Mouse (Mus musculus) retina, postnatal 1 day (tissue): ENCODE results near the gene Mex3a.

Source experiments
- DNase-seq: peaks from one replicate; pipeline ENCODE4 v3.0.0-alpha.2; 2012

Gene Mex3a

DNA sequence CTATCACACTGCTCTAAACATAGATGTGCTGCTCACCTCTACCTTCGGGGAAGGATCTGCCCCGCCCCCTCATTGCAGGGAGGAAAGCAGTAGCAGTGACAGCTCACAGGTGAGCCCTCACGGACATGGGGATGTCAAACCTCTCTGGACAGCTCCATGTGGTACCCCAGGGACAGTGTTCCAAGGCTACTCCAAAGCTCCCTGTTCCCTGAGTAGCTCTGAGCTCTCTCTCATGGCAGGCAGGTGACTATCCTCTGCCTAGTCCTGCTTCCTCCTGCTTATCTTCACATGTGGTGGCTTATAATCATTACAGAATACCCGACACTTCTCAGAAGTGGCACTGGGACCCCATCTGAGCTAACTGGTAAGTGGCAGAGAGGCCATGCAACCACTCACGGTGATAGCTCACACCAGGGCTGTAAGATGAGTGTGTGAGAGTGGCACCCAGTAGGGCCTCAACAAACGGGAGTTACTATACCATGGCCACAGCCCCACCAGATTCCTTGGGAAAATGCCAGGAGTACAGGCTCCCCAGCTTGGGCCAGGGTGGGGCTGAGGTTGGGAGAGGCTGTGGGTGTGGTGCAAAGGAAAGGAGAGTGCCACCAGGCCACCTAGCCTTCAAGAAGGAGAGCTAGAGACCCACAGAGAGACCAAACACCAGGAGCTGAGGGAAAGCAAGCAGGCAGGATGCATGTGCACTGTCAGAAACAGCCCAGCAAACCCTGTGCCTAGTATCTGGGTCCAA is 14.7 kb downstream of the Mex3a start:
- no peak for DNase-seq

DNA sequence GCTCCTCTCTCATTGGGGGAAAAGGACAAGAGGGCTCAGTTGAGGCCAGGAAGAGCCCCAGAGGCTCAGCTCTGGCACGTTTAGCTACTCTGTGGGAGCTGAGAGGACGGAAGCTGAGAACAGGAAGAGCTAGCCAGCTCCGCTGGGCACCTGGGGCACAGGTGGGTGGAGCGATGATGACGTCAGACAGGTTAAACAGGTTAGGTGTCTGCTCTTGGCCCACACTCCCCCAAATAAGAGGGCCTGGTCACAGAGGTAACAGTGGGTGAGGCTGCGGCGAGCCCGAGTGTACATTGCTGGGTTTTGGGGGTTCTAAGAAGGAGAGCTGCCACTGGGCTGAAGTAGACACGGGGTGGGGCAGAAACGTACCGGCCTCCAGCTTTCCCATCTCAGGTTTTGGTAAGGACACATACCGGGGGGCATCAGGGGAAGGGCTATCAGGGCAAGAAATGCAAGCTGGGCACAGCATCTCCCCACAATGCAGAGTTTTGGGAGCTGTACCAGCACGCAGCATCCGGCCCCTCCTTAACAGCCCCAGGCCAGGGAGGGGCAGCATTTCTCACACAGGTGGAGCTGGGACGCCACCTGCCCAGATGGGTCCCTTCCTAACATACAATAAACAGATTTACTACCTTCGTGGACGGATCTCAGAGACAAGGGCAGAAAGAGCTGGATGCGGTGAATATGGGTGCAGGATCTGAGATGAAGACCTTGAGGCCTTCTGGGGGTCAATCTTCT is 16.2 kb downstream of the Mex3a start, which contains the start of gene Rab25:
TSS of gene Rab25 (minus strand) at position 121 of the 738 bp plus-strand sequence.
- no peak for DNase-seq

DNA sequence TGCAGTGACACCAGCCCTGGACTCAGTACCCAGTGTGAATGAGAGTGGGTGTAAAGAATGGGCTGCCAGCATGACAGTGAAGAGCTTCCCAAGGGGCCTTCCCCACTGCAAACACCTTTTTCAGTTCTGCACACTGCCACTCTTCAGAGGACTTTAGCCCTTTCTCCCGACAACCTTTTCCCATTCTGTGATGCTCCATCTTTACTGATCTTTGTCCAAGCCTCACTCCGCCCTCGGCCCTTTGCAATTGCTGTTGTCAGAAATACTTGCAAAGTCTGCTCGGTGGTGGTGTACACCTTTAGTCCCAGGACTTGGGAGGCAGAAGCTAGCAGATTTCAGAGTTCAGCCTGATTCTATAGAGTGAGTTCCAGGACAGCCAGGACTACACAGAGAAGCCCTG is 19.4 kb downstream of the Mex3a start:
- no peak for DNase-seq

DNA sequence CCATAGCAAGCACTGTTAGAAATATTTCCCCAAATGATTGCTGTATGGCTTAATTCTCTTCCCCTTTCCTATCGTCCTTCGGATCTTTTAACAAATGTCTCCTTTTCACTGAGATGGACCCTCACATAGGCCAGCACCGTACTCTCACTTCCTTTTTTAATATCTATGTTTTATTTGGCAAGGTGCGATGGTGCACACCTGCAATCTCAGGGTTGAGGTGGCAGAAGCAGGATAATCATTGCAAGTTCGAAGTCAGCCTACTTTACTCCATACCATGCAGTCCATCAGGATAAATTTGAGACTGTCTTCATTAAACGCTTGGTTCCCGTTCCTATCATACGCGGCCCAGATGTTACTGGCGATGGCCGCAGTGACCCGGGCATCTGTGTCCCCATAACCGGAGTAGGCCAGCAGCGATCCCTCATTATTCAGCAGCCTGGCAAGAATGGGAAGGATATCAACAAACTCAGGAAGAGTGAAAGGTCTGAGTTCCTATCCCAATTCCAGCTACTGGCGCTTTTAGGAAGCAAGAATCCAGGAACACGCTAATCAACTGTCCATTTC is 20.0 kb downstream of the Mex3a start:
- no peak for DNase-seq

DNA sequence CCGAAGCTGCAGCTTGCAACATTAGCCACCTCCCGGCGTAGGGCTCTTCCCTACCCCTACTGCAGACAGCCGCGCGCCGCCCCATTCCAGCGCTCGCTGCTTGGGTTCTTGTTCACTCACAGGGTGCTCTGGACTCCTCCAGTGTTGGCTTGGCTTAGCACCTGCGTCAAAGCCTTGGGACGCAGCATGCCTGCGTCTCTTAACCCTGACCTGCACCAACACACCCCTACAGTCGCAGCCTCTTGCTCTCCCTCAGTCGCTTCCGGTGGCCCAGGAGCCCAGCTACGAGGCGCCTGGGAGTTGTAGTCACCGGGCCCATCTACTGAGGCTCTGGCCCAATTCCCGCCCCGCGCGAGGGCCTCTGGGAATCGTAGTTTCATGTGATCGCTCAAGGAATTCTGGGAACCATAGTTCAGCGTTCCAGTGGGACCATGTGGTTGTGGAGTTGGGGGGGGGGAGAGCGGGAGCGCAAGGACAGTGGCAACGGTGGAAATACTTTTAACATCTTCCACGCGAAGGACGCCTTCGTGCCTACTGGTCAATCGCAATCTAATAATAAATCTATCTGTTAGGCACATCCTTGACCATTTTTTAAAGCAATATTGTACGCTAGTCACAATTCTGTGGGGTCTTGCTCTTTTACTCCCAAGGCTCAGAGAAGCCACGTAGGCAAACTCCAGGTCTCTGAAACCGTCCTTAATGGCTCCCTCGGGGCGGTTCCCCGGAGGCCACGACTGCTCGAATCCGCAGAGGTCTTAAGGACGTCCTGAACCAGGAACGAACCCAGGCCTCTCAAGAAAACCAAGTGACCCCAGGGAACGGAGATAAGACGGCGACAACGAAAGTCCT is 20.7 kb downstream of the Mex3a start, which contains the start of gene Lamtor2:
TSS of gene Lamtor2 (minus strand) at position 399 of the 849 bp plus-strand sequence.
- DNase-seq, result peak; percentile 99

DNA sequence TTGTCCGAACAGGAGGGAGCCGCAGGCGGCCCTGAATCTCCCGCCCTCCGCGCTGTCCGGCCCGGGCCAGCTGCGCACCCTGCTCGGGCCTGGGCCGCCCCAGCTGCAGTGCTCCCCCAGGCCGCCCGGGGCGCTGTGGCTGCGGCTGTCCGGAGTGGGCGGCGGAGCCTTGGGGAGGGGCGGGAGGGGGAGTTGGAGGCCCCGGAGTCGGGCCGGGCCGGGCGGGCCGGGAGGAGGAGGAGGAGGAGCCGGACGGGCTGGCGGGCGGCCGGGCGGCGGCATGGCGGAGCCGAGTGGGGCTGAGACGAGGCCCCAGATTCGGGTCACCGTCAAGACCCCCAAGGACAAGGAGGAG is 21.3 kb downstream of the Mex3a start, which contains the start of gene Ubqln4:
TSS of gene Ubqln4 (plus strand) at position 234 of the 355 bp plus-strand sequence.
- peak; percentile 95 for DNase-seq

- peak; percentile 66 for DNase-seq
These were observed 21.8 kb downstream of the Mex3a start for GRCm38 (mm10) chr3:88553880-88554586.

DNA sequence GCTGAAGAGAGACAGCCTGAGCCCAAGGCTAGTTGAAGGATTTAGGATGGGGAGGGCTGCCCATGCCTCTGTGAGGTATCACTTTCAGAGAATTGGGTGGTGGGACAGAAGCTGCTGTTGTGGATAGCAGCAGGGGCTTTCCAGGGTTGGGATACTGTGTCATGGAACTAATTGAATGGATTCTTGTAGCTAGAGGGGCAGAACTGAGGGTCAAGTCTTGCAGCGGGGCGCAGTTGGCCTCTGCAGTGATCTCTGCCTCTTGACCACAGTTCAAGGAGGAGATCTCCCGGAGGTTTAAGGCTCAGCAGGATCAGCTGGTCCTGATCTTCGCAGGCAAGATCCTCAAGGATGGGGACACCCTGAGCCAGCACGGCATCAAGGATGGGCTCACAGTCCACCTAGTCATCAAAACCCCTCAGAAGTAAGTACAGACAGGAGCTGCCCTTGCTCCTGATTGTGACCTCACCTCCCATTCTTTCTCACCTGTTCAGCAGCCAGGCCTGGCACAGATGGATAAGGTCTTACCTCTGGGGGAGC is 22.9 kb downstream of the Mex3a start:
- no peak for DNase-seq

- DNase-seq, result no peak
These were observed 23.5 kb downstream of the Mex3a start for GRCm38 (mm10) chr3:88555731-88556130.

DNA sequence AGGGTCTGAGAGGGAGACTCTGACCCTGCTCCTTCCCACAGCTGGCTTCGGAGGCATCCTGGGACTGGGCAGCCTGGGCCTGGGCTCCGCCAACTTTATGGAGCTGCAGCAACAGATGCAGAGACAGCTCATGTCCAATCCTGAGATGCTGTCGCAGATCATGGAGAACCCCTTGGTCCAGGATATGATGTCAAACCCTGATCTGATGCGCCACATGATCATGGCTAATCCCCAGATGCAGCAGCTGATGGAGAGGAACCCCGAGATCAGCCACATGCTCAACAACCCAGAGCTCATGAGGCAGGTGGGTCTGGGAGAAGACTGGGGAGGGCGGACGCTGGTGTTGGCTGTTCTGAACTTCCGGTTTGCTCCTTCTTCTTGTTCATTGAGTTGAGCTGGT is 24.4 kb downstream of the Mex3a start:
- DNase-seq, result no peak

GRCm38 (mm10) chr3:88559596-88559995 is 27.4 kb downstream of the Mex3a start:
- no peak for DNase-seq

DNA sequence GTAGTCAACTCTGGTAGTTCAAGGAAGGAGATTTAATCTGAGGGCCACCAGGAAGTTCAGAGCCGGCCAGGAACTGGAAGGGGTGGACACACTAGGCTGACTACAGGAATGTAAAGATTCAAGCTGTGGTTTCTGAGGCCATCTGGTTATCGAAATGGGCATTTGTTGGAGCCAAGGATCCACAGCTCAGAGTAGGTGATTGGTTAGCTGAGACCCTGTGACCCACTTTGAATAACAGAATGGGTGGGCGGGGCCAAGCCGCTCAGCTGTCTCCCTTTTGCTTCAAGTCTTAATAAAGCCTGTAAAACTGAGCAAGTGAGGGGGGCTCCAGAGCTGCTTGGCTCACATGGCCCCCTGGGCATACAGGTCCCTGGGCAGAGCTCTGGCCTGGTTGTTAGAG is 29.8 kb downstream of the Mex3a start:
- peak; percentile 71 for DNase-seq

DNA sequence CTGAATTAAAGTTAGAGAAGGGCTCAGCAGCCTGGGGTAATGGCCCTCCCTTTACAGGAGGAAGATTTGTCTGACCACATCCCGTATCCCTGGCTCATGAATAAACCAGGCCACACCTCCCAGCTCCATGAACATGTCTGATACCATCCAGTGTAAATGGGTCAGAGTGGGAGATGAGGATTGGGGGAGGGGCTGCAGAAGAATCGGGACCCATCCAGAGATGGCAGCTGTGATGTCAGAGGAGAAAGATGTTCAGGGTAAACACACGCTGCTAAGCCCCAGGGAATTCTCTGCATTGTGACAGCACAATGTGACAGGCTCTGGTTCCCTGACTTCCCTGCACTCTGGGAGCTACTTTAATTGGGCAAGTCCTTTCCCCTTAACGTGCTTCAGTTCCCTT is 31.2 kb downstream of the Mex3a start:
- peak; percentile 90 for DNase-seq

GRCm38 (mm10) chr3:88563966-88564365 is 31.8 kb downstream of the Mex3a start:
- DNase-seq, result no peak

DNA sequence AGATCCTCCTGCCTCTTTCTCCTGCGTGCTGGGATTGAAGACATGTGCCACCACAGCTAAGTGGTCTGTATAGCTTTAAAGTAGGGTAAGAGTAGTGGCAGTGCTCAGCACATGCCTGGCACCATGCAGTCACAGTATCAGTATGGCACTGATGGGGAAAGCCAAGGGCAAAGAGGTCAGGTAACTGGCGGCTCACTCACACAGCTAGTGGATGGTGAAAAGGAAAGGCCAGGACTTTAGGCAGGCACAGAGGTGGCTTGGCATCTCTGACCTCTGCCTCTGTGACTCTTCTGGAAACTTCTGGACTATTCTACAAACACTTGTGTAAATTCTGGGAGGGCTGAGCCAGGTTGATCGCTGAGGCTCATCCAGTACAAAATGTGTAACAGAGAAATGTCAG is 33.9 kb downstream of the Mex3a start:
- DNase-seq, result no peak

DNA sequence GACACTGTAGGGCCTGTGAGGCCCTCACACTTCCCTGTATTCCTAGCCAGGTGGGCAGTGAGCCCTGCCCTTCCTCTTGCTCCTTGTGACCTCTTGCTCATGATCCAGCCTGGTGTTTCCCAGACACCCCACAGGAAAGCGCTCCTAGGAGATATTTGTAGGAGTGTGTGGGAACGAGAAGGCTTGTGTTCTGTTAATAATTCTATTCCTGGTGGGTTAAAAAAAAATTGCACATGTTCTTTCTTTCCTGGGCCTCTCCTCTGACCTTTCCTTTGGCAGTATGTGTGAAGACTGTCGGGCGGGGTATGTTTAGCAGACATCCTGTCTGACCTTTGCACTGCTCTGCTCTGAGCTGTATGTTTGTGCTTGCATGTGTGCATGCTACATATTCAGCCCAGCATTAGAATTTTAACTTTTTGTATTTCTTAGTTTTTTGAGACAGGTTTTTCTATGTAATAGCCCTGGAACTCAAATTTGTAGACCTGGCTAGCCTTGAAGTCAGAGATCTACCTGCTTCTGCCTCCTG is 34.4 kb downstream of the Mex3a start:
- DNase-seq, result no peak

GRCm38 (mm10) chr3:88567892-88568291 is 35.7 kb downstream of the Mex3a start:
- DNase-seq, result no peak

- no peak for DNase-seq
These were observed 36.4 kb downstream of the Mex3a start for GRCm38 (mm10) chr3:88568615-88569014.

GRCm38 (mm10) chr3:88569093-88569492 is 36.9 kb downstream of the Mex3a start:
- no peak for DNase-seq

- no peak for DNase-seq
These were observed 37.5 kb downstream of the Mex3a start for GRCm38 (mm10) chr3:88569694-88570093.

DNA sequence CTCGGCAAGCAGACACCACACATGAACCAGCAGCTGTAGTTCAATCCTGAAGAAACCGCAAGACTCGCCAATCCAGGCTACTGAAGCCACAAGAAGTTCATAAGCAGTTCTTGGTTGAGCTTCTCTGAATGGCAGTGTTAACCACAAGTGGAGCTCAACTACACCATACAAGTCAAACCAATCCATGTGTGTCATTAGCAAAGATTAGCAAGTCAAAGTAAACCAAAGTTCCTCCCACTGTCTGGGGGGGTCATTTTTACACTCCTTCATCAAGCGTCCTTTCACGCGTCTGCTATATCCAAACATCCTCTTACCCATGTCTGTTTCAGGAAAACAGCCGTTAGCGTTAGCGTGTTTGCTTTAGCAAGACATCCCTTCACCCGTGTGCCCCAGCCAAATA is 38.1 kb downstream of the Mex3a start:
- DNase-seq, result no peak

GRCm38 (mm10) chr3:88571856-88572255 is 39.7 kb downstream of the Mex3a start:
- no peak for DNase-seq
